In the genomic region with DNA sequence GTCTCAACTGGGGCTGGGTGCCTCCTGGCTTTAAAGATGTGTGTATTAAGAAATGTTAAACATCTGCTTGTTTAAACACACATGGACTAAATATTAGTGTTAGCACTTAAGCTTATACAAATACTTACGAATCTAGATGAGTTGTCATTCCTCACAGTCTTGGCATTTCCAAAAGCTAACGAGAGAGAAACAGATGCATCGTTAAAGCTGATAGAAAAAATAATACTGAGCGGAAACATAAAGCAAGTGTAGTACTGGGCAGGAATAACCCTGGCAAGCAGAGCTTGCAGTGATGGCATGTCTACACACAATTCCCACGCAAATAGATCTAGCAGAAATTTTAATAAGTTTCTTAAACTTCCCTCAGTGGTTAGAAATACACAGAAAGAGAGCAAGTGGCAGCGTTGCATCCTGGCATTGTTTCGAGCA, we compare ENCODE assay signal across 23 mouse cellular contexts.
A peak's percentile ranks its signal among the peaks of the same experiment; 100 is the strongest.
DNase-seq lines count a peak whose midpoint lies in the region; ATAC-seq and TF ChIP-seq lines count a peak whose summit lies in the region.
"Had no signal": no experiment of that assay in that cellular context is flagged by ENCODE, and none has a peak within 500 bp of the region (broad histone marks: within the 10 kb centered on the region; RNA-seq: fewer than 3 reads in every experiment).

No protein-coding gene starts in this region.

- ATAC-seq in intestine, embryonic 15.5 days, result peak; percentile 43; the same call in 1 of the 2 replicates
- ATAC-seq in intestine, postnatal 0 days, result no peak
- peak; percentile 66 for ATAC-seq in lung, postnatal 0 days
- ATAC-seq in intestine, embryonic 16.5 days, result peak; percentile 73
- ATAC-seq: midbrain, embryonic 16.5 days had no signal

- H3K4me3 ChIP-seq in intestine, embryonic 15.5 days (replicated peaks), result no peak overlapping the region
- no peak overlapping the region for H3K4me3 ChIP-seq in intestine, postnatal 0 days (ENCODE audit: low read depth, low read length)
- H3K4me3 ChIP-seq in lung, postnatal 0 days (ENCODE audit: low read depth, low read length), result no peak overlapping the region
- no peak overlapping the region for H3K4me3 ChIP-seq in intestine, embryonic 16.5 days (ENCODE audit: low read length)
- H3K4me3 ChIP-seq: embryonic facial prominence, embryonic 12.5 days; erythroblast, embryonic 14.5 days; hindbrain, embryonic 15.5 days; layer of hippocampus, adult 2 months; limb, embryonic 13.5 days; liver, embryonic 13.5 days; midbrain, embryonic 10.5 days; myocyte; neural tube, embryonic 13.5 days had no signal

- WGBS in intestine, embryonic 15.5 days, result 46% methylated on average over 7 of the region's 7 CpGs
- WGBS in intestine, postnatal 0 days, result 52% methylated on average over 7 of the region's 7 CpGs
- WGBS in lung, postnatal 0 days, result 27% methylated on average over 7 of the region's 7 CpGs
- 55% methylated on average over 7 of the region's 7 CpGs for WGBS in intestine, embryonic 16.5 days

- H3K27me3 ChIP-seq in intestine, embryonic 15.5 days (replicated peaks), result no peaks in the 10 kb centered on the region
- H3K27me3 ChIP-seq in intestine, postnatal 0 days (replicated peaks; ENCODE audit: control insufficient read depth, insufficient read depth, low read length), result no peaks in the 10 kb centered on the region
- no peaks in the 10 kb centered on the region for H3K27me3 ChIP-seq in lung, postnatal 0 days (replicated peaks; ENCODE audit: insufficient read depth, low read length)
- no peaks in the 10 kb centered on the region for H3K27me3 ChIP-seq in intestine, embryonic 16.5 days (replicated peaks; ENCODE audit: control insufficient read depth, insufficient read depth, low read length)
- H3K27me3 ChIP-seq: embryonic facial prominence, embryonic 12.5 days; hindbrain, embryonic 15.5 days; limb, embryonic 13.5 days; liver, embryonic 13.5 days; neural tube, embryonic 13.5 days had no signal

- no peaks in the 10 kb centered on the region for H3K36me3 ChIP-seq in intestine, embryonic 15.5 days
- H3K36me3 ChIP-seq in intestine, postnatal 0 days (ENCODE audit: control insufficient read depth, insufficient read depth), result no peaks in the 10 kb centered on the region
- no peaks in the 10 kb centered on the region for H3K36me3 ChIP-seq in lung, postnatal 0 days (ENCODE audit: insufficient read depth, low read length)
- H3K36me3 ChIP-seq in intestine, embryonic 16.5 days (ENCODE audit: control insufficient read depth, insufficient read depth, low read length), result no peaks in the 10 kb centered on the region
- H3K36me3 ChIP-seq: hindbrain, embryonic 15.5 days; liver, embryonic 13.5 days; neural tube, embryonic 13.5 days had no signal

- peaks cover 11% of the 10 kb centered on the region for H3K4me1 ChIP-seq in intestine, embryonic 15.5 days (replicated peaks)
- H3K4me1 ChIP-seq in intestine, postnatal 0 days (replicated peaks; ENCODE audit: control insufficient read depth, insufficient read depth, low read length), result no peaks in the 10 kb centered on the region; the same call in 1 of the 2 replicates
- peaks cover 13% of the 10 kb centered on the region for H3K4me1 ChIP-seq in lung, postnatal 0 days (ENCODE audit: insufficient read depth, low read depth, low read length)
- H3K4me1 ChIP-seq in intestine, embryonic 16.5 days (ENCODE audit: control insufficient read depth, insufficient read depth, low read length), result peaks cover 12% of the 10 kb centered on the region
- H3K4me1 ChIP-seq: liver, embryonic 13.5 days had no signal

- DNase-seq in lung, postnatal 0 days (ENCODE audit: low spot score), result peak; percentile 62
- DNase-seq in lung, postnatal 14 days, result no peak
- peak; percentile 53 for DNase-seq in brain, embryonic 14.5 days (ENCODE audit: low read depth)
- no peak for DNase-seq in cerebellum, adult 9-11 months
- DNase-seq in urinary bladder, postnatal 10 days (ENCODE audit: low spot score), result no peak
- DNase-seq: adrenal gland, postnatal 25 days; cerebellum, adult 11-12 months; cerebellum, postnatal 25 days; kidney, postnatal 25 days; liver, embryonic 13.5 days had no signal

- TF ChIP-seq EP300 in lung, postnatal 0 days (IDR thresholded peaks at IDR 0.05), result peak; percentile 88

- no peak for TF ChIP-seq POLR2A in brain, embryonic 14.5 days (IDR thresholded peaks at IDR 0.05; ENCODE audit: borderline replicate concordance, extremely low read depth, insufficient read depth, insufficient read length, poor library complexity, severe bottlenecking)

- H3K9me3 ChIP-seq in intestine, embryonic 15.5 days, result no peaks in the 10 kb centered on the region
- H3K9me3 ChIP-seq in intestine, postnatal 0 days (ENCODE audit: control insufficient read depth), result no peaks in the 10 kb centered on the region
- no peaks in the 10 kb centered on the region for H3K9me3 ChIP-seq in lung, postnatal 0 days (ENCODE audit: low read length)
- H3K9me3 ChIP-seq in intestine, embryonic 16.5 days (ENCODE audit: control insufficient read depth, low read length), result no peaks in the 10 kb centered on the region
- H3K9me3 ChIP-seq: embryonic facial prominence, embryonic 12.5 days; hindbrain, embryonic 15.5 days; limb, embryonic 13.5 days; liver, embryonic 13.5 days; midbrain, embryonic 10.5 days; neural tube, embryonic 13.5 days had no signal

- H3K4me2 ChIP-seq in intestine, embryonic 15.5 days (replicated peaks), result no peak overlapping the region
- H3K4me2 ChIP-seq in intestine, postnatal 0 days (replicated peaks; ENCODE audit: low read depth), result no peak overlapping the region
- H3K4me2 ChIP-seq in lung, postnatal 0 days (replicated peaks; ENCODE audit: low read depth, low read length), result peak overlapping the region; percentile 2; the same call in 1 of the 2 replicates
- no peak overlapping the region for H3K4me2 ChIP-seq in intestine, embryonic 16.5 days (ENCODE audit: low read depth, low read length)
- H3K4me2 ChIP-seq: embryonic facial prominence, embryonic 12.5 days; heart, embryonic 11.5 days; hindbrain, embryonic 15.5 days; limb, embryonic 13.5 days; liver, embryonic 13.5 days; neural tube, embryonic 13.5 days had no signal

- H3K27ac ChIP-seq in intestine, embryonic 15.5 days, result no peak overlapping the region
- no peak overlapping the region for H3K27ac ChIP-seq in intestine, postnatal 0 days (ENCODE audit: low read depth, low read length)
- H3K27ac ChIP-seq in lung, postnatal 0 days (ENCODE audit: low read length), result no peak overlapping the region
- H3K27ac ChIP-seq in intestine, embryonic 16.5 days (ENCODE audit: low read length), result no peak overlapping the region
- H3K27ac ChIP-seq: embryonic facial prominence, embryonic 12.5 days; hindbrain, embryonic 15.5 days; layer of hippocampus, adult 2 months; limb, embryonic 13.5 days; liver, embryonic 13.5 days; midbrain, embryonic 10.5 days; neural tube, embryonic 13.5 days had no signal

- H3K9ac ChIP-seq in intestine, embryonic 15.5 days, result no peak overlapping the region
- H3K9ac ChIP-seq in intestine, postnatal 0 days (ENCODE audit: low read depth, low read length), result no peak overlapping the region
- no peak overlapping the region for H3K9ac ChIP-seq in lung, postnatal 0 days (replicated peaks; ENCODE audit: low read depth)
- no peak overlapping the region for H3K9ac ChIP-seq in intestine, embryonic 16.5 days (ENCODE audit: low read depth, low read length)
- H3K9ac ChIP-seq: embryonic facial prominence, embryonic 12.5 days; hindbrain, embryonic 15.5 days; limb, embryonic 13.5 days; liver, embryonic 13.5 days; neural tube, embryonic 13.5 days had no signal

- TF ChIP-seq CTCF in intestine, postnatal 0 days (IDR thresholded peaks at IDR 0.05; ENCODE audit: low read depth), result no peak
- TF ChIP-seq CTCF in lung, postnatal 0 days (IDR thresholded peaks at IDR 0.05), result no peak
- TF ChIP-seq CTCF in brain, embryonic 14.5 days (IDR thresholded peaks at IDR 0.05; ENCODE audit: borderline replicate concordance, extremely low read depth, insufficient read depth, insufficient read length), result no peak

Comparison
In these comparisons a context has a peak if more than half of its experiments do, and no peak if none do; other contexts are left out.
1. DNase-seq: peak in lung, postnatal 0 days (single experiment) and brain, embryonic 14.5 days (single experiment); none in lung, postnatal 14 days (single experiment), cerebellum, adult 9-11 months (single experiment) and urinary bladder, postnatal 10 days (single experiment).